Mouse (Mus musculus) right cerebral cortex, postnatal 14 days (tissue): ENCODE results near the gene Arhgef15.
"Not testable (repeated sequence)": the region's sequence is repeated elsewhere in the genome, so short reads cannot be mapped to it uniquely, and the experiment has no call there.

ENCODE experiments used
- DNase-seq: peaks from one replicate; pipeline ENCODE4 v3.0.0; 2022

The Arhgef15 gene

DNA sequence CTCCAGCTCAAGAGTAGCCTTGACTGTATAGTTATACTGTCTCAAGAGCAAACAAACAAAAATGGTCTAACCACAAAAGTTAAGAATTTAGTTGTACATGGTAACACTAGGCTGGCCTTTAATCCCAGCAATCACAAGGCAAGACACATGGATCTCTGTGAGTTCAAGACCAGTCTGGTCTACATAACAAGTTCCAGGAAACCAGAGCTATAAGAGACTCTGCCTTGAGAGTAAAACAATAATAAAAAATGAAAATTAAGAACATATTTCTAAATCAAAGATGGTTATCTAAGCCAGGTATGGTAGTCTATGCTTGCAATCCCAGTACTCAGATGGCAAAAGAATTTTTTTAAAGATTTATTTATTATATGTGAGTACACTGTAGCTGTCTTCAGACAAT lies 7.8 kb upstream of the Arhgef15 start:
- no peak for DNase-seq

DNA sequence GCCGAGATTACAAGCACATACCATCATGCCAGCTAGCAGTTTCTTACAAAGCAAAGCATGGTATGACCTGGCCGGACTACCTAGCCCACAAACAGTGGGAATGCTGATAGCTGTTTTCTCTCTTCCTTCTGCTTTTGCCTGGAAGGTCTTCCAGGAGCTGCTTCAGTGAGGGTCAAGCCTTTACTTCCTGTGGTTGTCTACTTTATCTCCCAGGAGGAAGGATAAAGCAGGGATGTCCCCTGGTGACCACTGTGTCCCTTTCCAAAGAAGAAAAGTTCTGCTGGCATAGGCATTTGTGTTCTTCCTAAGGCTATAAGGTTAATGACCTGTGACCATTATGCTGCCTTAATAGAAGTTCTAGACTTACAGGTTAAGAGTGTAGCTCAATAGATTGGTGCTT lies 6.1 kb upstream of the Arhgef15 start:
- no peak for DNase-seq

DNA sequence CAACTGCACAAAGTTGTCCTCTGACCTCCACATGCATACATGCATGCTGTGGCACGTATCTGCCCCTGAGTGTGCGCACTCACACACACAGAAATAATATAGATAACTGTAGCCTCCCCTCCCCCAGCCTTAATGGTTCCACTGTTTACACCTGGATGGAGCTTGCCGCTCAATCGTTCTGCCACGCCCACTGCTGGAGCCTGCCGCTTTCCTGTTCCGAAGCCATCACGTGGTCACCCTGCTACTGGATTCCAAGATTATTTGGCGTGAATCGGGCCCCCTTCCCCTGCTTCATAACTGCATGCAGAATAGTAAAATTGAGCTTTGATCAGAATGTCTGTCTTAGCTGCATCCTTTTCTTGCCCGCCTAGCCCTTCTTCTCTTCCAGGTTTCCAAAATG lies 4.9 kb upstream of the Arhgef15 start:
- DNase-seq, result not testable (repeated sequence)

DNA sequence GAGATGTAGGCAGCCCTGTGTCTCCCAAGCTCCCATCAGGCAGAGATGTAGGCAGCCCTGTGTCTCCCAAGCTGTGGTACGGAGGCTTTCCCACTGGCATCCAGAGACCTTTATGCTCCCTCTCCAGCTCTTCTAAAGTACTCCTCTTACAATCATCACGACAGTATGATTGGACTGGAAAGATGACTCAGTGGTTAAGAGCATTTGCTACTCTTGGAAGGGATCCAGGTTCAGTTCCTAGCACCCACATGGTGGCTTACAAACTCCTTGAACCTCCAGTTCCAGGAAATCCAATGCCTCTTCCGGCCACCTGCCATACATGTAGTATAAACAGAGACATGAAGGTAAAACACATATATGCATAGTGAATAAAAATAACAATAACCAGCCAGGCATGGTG lies 4.3 kb upstream of the Arhgef15 start:
- DNase-seq, result no peak

DNA sequence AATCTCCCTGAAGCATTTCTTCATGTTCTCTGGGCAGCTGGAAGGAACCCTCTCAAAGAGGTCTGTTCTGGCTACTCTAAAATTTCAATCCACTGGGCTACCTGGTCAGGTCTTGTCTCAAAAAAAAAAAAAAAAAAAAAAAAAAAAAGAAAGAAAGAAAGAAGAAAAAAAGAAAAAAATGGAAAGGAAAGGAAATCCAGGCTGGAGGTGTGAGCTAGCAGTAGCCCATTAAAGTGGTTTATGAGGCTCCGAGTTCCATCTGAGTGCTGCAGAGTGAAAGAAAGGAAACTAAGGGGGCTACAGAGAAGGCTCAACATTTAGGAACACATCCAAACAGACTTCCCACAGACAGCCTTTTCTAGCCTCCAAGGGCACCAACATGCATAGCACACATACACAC lies 691 bp upstream of the Arhgef15 start:
- DNase-seq, result no peak

DNA sequence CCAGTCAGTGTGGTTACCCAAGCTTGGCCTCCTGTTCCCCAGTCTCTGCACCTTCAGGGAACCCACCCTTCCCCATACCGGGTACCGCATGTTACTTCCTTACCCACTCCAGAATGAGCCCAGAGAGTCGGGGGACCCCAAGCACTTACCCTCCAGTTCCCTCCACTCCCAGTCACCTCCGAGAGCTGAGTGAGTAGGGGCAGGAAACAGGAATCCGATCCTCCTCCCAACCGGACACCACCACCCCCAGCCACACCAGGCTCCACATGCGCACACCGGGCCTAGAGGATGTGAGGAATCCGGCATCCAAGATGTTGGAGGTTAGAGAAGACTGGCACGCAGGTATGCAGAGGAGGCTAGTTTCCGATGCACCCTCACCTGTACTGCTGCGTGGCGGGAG lies 583 bp downstream of the Arhgef15 start:
- DNase-seq, result no peak

DNA sequence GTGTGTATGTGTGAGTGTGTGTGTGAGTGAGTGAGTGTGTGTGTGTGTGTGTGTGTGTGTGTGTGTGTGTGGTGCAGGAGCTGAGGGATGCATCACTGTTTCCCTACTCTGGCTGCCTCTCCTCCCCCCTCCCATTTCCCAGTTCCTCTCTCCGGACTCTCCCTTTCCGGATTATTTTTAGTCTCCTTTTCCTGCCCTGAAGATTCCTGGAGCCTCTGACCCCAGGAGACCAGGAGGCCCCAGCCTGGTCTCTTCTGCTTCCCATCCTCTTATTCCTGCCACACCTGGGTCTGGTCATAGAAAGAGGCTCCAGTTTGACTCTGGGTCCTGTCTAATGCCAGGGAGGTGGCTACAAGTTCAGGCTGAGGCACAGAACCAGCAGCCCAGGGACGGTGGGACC lies 1.2 kb downstream of the Arhgef15 start:
- DNase-seq, result no peak

DNA sequence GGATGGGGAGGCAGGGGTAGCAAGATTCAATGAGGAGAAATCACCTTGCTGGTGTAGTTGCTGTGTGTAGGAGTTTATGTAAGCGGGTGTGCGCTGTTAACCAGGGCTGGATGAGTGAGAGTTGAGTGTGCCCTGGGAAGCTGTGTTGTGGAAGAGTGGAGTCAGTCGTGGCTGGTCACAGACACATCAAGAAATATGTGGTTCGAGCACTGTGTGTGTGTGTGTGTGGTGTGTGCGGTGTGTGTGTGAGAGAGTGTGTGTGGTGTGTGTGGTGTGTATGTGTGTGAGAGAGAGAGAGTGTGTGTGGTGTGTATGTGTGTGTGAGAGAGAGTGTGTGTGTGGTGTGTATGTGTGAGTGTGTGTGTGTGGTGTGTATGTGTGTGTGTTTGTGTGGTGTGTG lies 1.8 kb downstream of the Arhgef15 start:
- DNase-seq, result no peak

DNA sequence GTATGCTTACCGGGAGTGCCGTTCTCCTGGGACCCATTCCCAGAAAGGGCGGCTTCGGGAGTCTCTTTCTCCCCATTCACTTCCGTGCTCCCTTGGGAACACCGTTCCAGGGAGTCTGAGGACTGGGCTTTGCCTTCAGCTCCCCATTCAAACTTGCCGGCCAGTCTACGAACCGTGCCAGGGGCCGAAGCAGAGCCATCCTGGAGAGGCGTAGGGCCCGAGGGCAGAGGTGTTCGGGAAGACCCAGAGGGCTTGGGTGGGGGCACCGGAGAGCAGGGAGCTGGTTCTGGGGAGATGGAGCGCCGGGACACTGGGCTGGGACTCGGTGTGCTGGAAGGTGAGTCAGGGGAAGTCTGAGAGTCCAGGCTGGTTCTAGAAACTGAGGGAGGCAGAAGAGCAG lies 2.9 kb downstream of the Arhgef15 start:
- DNase-seq, result no peak

DNA sequence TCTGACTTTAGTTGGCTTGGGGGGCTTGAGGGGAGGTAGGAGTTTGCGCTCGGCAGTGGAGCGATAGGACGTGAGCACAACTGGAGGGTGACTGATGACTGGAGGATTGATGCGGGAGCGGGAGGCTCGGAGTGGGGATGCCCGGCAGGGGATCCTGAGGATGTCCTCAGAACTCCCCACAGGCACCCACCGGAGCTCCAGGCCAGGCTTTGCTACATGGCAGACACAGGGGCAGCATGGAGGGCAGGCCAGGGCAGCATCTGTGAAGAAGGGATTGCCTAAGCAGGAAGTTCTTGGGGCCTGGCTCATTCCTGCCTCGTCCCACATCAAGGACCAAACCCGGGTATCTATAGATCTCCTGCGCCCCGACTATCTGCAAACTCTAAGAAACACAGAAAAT lies 3.4 kb downstream of the Arhgef15 start:
- DNase-seq, result no peak

DNA sequence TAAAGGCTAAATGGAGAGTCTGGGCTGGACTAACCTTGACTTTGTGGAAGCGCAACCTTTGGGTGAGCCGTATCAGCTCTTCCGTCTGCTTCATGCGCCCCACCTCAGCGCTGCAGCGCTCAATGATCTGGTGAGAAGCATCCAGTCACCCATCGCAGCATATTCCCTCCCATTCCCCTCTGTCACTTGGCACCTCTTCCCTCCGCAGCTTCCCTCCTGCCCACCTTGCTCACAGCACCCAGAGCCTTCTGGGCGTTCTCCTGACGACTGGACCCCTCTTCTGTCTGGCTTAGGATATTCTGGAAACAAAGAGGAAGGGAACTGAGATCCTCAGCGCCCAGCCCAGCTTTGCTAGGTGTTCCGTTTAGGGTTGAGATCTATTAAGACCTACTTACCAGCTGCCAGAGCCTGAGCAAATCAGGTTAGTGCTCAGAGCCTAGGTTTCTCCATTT lies 9.7 kb downstream of the Arhgef15 start:
- peak; percentile 42 for DNase-seq

DNA sequence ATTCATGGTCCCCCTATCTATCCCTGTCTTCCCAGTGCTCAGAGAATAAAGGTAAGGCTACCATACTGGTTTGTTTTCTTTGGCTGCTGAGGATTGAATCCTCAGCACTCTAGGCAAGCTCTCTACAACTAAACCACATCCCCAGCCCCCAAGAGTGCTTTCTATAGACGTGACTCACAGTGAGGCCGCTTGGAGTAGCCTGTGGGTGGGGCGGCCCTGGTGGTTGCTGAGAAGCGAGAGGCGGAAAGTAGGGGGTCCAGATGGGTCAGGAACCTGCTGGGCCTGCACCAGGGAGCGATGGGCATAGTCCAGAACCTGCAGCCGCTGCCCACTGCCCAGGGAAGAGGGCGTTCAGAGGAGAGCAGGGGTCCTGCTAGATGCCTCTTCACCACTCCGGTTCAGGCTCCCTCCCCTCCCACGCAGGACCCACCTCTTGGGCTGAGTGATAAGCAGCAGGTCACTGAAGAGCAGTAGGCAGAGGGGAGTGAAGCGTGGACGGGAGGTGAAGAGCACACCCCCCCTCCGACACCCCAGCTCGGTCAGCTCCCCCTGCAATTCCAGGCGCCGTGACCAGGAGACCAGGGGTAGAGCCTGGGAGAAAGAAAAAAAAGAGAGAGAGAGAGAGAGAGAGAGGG lies 10.4 kb downstream of the Arhgef15 start:
- peak; percentile 57 for DNase-seq

DNA sequence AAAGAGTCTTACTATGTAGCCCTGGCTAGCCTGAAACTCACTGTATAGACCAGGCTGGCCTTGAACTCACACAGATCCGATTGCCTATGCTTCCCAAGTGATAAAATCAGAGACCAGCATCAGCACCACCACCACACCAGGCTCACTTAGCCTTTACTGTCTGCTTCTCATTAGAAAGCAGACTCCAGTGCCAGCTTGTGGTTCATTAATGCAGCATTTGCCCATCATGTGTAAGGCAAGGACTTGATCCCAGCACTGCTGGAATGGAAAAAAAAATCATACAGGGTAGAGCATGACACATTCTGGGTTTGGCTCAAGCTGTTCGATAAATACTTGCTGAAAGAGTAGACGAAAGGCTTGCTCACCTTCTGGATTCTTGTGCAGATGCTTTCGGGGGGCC lies 11.3 kb downstream of the Arhgef15 start:
- no peak for DNase-seq

DNA sequence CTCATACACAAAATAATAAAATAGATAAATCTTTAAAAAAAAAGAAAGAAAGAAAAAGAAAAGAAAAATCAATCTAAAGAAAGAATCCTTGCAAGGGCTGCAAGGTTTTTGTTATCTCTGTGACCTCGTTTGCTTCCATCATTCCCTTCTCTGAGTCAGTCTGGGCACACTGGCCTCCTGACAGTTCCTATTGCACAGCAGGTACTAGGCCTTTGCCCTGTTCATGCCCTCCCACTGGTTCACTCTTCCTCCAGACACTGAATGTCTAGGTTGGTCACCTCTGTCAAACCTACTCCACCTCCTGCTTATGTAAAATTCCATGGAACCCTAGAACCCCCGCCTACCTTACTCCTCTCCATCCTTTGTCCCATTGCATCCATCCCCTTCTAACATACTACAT lies 12.0 kb downstream of the Arhgef15 start:
- no peak for DNase-seq

DNA sequence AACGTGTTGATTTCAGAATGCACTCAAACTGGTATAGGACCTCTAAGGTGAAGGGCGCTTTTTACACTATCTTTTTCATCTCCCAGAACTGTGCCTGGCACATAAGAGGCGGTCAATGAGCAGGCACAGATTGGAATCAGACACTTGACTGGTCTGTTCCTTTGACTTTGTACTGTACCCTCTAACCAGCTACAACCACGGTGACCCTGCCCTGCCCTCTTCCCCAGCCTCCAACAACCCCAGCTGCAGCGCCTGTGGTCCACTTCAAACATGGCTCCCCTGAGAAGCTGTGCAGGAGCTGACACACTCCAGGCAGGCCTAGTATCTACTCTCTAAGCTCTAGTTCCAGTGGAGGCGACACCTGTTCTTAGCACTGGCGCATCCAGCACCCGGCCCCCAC lies 14.5 kb downstream of the Arhgef15 start:
- no peak for DNase-seq

DNA sequence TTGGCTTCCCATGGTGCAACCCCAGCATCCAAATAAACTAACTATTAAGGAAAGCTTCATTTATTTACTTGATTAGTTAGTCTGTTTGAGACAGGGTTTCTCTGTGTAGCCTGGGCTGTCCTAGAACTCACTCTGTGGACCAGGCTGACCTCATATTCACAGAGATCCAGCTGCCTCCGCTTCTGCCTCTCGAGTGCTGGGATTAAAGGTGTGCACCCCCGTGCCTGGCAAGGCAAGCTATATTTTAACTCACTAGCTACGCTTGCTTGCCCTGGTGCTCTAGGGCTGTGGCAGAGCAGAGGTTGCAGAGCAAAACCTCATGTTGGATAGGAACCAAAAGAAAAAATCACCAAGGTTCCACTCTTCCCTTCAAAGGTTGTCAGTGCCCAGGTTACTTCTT lies 16.8 kb downstream of the Arhgef15 start:
- DNase-seq, result no peak

DNA sequence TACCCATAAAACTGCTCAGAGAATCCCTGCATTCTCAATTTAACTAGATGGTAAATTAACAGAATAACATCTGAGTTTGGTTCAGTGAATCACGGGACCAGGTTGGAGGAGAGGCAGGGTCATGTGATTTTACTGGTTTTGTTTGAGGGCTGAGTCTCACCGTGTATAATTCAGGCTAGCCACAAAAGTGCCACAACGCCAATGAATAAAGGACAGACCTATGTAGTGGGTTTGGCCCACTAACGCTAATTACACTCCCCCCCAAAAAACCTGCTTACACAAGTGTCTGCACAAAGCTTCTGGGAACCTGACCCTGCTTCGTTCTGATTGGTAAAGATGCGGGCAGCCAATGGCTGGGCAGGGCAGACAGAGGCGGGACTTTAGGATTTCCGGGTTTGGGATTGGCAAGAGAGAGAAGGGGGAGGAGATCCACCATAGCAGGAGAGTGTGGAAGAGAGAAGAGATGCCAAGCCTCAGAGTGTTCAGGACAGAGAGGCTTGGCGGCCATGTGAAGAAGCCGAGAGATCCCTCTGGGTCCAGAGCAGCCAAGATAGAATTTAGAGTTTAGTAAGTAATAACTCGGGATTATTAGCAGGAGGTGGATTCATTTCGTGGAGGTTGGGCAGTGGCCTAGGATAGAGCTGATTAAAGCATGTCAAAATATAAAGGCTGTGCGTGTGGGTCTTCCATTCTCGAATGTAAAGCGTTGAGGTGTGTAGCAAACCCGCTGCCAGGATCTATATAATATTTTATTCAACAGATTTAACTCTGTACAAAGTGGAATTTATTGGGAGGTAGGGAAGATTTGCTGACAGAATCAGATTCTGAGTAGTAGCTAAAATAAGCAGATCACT lies 17.6 kb downstream of the Arhgef15 start:
- peak; percentile 75 for DNase-seq

DNA sequence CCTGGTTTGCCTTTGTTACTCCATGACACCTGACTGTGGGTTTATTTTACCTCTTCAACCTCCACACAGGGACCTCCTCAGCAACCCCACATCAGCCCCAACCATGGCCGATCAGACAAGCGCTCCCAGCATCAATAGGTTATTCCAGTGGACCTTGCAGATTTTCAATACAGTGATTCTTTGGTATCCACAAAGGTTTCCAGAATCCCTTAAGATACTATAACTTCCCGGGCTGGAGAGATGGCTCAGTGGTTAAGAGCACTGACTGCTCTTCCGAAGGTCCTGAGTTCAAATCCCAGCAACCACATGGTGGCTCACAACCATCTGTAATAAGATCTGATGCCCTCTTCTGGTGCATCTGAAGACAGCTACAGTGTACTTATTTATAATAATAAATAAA lies 20.3 kb downstream of the Arhgef15 start:
- DNase-seq, result not testable (repeated sequence)

DNA sequence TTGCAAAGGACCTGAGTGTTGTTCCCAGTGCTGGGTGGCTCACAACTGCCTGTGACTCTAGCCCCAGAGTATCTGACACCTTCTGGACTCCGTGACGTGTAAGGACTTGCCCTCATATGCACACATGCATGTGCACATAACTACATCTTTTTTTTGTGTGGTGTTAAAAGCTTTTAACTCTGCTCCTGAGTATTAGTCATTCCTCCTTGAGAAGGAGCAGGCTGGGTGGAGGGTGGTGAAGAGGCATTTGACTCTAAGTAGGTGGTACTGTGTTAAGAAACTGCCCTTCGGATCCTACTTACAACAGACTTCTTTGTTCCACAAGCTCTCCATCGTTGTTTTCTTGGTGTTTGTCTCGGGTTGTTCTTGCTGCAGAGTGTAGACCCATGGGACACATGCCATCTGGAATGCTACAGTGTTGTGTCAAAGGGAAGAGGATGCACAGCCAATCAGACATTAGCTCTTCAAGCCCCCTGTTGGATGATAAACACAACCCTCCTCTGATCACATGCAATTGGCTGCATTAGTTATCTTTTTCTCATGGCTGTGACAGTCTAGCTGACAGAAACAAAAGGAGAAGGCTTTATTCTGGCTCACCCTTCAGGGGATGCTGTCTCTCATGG lies 23.3 kb downstream of the Arhgef15 start:
- DNase-seq, result no peak

DNA sequence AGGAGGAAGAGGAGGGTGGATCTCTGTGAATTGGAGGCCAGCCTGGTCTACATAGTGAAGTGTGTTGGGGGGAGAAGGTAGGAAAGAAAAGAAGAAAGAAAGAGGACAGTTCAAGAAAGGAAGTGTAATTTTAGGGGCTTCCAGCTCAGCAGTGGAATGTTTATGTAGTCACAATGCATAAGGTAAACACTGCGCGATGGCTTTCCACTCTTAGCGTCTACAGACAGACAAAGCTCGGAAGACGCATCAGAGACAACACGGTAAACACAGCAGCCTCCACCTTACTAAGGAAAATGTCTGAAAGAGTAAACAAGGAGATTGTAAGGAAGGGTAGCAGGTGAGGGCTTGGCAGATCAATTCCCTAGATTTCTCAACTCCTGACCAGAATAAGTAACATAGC lies 27.3 kb downstream of the Arhgef15 start:
- DNase-seq, result no peak

DNA sequence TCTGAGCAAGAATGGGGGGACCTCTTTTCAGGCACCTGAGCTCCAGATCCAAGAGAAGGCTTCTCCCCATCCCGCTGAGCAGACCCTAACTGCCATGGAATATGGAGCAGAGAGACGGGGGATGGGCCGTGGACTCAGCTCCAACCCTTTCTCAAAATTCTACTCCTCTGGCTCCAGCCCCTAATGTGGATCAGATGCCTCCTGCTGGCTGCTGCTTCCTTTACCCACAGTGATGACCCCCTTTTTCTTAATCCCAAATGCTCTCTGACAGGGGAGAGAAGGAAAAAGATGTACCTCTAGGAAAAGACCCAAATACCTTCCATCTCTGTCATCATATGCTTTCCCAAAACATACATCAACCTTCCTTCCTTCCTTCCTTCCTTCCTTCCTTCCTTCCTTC lies 30.3 kb downstream of the Arhgef15 start, which contains the start of gene Odf4:
Gene Odf4, minus strand, starts transcription at position 101 of the 400 bp plus-strand sequence.
- no peak for DNase-seq

DNA sequence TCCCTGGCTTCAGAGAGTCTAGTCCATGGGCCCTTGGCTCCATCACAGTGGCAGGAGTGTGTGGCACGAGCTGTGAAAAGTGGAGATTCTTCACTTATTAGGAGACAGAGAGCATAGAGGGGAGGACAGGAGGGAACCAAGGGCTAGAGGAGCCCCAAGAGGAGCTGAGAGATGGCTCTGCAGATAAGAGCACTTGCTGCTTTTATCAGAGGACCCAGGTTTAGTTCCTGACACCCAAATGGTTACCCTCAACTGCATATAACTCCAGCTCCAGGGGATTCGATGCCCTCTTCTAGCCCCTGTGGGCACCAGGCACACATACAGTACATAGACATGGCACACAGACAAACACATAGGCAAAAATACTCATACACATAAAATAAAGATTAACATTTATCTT lies 32.5 kb downstream of the Arhgef15 start:
- no peak for DNase-seq

DNA sequence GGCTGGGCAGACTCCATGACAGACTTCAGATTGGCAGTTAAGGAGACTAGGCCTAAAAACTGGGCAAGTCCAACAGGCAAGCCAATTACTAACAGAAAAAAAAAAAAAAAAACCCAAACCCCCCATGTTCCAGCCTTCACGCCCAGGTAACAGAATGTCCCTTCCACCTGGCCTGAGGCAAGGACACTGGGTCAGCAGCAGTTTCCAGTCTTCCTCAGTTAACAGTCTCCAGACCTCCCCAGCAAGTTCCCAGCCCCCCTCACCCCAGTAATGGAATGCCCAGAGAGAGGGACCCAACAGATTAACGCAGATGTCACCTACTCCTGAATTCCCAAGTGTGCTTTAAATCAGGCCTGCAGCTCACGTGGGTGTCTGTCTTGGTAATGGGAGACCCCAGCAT lies 34.1 kb downstream of the Arhgef15 start:
- DNase-seq, result no peak

DNA sequence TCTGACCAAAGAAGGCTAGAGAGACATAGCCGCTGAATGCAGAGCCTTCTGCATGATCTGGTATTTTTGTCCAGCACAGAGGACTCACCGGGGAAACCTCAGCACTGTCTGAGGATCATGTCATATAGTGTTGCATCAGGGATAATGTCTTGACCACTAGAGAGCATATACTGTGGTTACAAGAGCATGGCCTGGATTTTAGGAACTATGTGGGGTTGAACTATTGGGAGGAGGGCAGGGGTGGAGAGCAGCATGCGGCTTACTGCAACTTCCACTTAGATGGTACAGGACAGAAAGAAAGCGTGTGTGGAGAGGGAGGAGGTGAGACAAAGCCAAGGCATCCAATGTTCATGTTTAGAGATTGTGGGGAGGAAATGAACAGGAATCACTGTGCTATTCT lies 42.7 kb downstream of the Arhgef15 start:
- no peak for DNase-seq
